Mouse (Mus musculus) liver, adult (tissue): ENCODE data around the gene Gm13289.
"Not testable (repeated sequence)": the region's sequence is repeated elsewhere in the genome, so short reads cannot be mapped to it uniquely, and the experiment has no call there.

Source experiments
- GATA4 ChIP-seq: IDR thresholded peaks from 2 replicates; pipeline ENCODE4 v1.6.1; 2014; ENCODE audit warnings: mild to moderate bottlenecking, low read length; ENCODE audit not compliant: insufficient replicate concordance

Gm13289 gene

DNA sequence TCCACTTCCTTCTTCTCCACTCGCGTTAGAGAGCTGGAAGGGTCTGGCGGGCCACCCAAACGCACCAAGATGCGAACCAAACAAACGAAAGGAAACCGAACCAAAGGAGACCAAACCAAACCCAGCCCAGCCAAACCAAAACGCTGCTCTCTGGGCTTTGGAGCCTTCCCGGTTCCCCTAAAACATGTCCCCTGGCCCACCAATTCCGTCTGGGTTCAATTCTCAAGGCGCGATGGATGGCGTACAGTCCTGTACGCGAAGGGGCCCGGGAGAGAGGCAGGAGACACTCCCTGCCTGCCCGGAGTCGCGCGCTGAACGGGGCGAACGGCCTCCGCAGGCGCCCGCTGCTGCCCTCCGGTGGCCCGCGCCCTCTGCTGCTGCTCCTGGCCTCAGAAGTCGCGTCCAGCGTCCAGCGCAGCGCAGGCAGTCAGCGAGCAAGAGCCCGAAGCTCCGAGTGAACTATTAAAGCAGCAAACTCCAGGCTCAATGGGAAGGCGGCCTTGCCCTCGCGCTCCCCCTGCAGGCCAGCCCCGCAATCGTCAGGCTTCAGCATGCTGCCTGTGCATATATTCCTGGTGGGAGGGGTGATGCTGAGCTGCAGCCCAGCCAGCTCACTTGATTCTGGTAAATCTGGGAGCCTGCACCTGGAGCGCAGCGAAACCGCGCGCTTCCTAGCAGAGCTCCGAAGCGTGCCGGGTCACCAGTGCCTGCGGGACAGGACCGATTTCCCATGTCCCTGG, 17.4 kb downstream of the Gm13289 start, which contains the start of gene Gm13275:
Gene Gm13275 (plus strand): TSS at position 552 of the 740 bp plus-strand sequence.
- not testable (repeated sequence) for TF ChIP-seq GATA4

DNA sequence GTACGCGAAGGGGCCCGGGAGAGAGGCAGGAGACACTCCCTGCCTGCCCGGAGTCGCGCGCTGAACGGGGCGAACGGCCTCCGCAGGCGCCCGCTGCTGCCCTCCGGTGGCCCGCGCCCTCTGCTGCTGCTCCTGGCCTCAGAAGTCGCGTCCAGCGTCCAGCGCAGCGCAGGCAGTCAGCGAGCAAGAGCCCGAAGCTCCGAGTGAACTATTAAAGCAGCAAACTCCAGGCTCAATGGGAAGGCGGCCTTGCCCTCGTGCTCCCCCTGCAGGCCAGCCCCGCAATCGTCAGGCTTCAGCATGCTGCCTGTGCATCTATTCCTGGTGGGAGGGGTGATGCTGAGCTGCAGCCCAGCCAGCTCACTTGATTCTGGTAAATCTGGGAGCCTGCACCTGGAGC, 20.4 kb downstream of the Gm13289 start, which contains the start of gene Gm13279:
Gene Gm13279 (plus strand): TSS at position 301 of the 400 bp plus-strand sequence.
- not testable (repeated sequence) for TF ChIP-seq GATA4

DNA sequence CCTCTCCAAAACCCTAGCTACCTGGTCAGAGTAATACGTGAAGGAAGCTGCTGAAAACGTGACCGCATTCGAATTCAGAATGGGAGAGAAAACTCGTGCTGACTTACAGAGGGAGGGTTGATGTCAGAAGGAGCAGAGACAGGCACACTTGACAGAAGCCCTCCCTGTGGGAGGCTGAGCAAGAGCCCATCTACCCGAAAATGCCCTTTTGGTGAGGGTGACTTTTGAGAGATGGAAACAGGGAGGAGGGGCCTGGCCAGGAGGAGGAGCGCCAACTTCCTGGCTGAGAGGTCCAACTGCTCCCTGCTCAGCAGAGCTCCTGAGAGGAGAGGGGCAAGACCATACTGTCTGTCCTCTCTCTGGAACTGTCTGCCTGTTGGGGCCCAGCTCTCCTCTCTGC, 22.6 kb downstream of the Gm13289 start, which contains the start of gene Gm13285:
Gene Gm13285 (plus strand): TSS at position 301 of the 400 bp plus-strand sequence.
- TF ChIP-seq GATA4: not testable (repeated sequence)

- TF ChIP-seq GATA4: not testable (repeated sequence)
Measured at GRCm38 (mm10) chr4:88802954-88803353, 26.2 kb downstream of the Gm13289 start, which contains the start of gene Gm13287. Gm13287 (plus strand) TSS chr4:88803254.

DNA sequence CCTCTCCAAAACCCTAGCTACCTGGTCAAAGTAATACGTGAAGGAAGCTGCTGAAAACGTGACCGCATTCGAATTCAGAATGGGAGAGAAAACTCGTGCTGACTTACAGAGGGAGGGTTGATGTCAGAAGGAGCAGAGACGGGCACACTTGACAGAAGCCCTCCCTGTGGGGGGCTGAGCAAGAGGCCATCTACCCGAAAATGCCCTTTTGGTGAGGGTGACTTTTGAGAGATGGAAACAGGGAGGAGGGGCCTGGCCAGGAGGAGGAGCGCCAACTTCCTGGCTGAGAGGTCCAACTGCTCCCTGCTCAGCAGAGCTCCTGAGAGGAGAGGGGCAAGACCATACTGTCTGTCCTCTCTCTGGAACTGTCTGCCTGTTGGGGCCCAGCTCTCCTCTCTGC, 28.5 kb downstream of the Gm13289 start, which contains the start of gene Gm13288:
Gene Gm13288 (plus strand): TSS at position 301 of the 400 bp plus-strand sequence.
- not testable (repeated sequence) for TF ChIP-seq GATA4

GRCm38 (mm10) chr4:88815928-88816327, 39.2 kb downstream of the Gm13289 start, which contains the start of gene Ifna7:
Ifna7 (plus strand) TSS chr4:88816228.
- TF ChIP-seq GATA4: no peak

- TF ChIP-seq GATA4: no peak
Measured at GRCm38 (mm10) chr4:88819659-88820058, 42.9 kb downstream of the Gm13289 start, which contains the start of gene Ifna11. Ifna11 (plus strand) TSS chr4:88819959.

DNA sequence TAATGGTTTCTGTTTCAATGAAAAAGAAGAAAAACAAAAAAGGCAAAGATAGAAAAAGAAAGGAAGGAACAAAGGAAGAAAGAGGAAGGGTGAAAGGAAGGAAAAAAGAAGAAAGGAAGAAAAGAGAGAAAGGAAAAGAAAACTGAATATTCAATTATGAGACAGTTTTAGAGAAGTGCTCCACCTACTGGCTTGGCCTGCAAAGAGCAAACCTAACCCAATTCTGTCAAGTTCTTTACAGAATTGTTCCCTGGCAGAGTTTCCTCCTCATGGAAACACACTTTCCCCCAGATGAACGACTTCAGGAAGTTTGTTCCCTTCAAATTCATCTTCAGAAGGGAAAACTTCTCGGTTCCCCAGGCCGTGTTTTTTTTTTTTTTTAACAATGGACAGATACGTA, 46.3 kb downstream of the Gm13289 start:
- TF ChIP-seq GATA4: no peak
